Mouse (Mus musculus) cerebellum, adult 18-20 months (tissue): ENCODE results near the gene Med12l.

Source experiments
- DNase-seq, 2 experiments: peaks; one replicate each; pipeline ENCODE4 v3.0.0; 2021

Med12l gene

GRCm38 (mm10) chr3:59005271-59005995 is at the start of gene Med12l:
TSS of gene Med12l (plus strand) at chr3:59005825.
- peak; percentile 87 to 92 for DNase-seq

GRCm38 (mm10) chr3:58961166-58961565 is 44.5 kb upstream of the Med12l start:
- DNase-seq, result no peak

- DNase-seq, result no peak
Measured at GRCm38 (mm10) chr3:58977413-58977812, 28.2 kb upstream of the Med12l start.

GRCm38 (mm10) chr3:58977906-58978622 is 27.6 kb upstream of the Med12l start:
- no peak for DNase-seq

- no peak for DNase-seq
Measured at GRCm38 (mm10) chr3:58980579-58980978, 25.0 kb upstream of the Med12l start.

GRCm38 (mm10) chr3:58982896-58983837 is 22.5 kb upstream of the Med12l start:
- DNase-seq, result peak; percentile 77 to 86

- DNase-seq, result no peak
Measured at GRCm38 (mm10) chr3:58983838-58984598, 21.6 kb upstream of the Med12l start.

- no peak for DNase-seq
Measured at GRCm38 (mm10) chr3:58985816-58986215, 19.8 kb upstream of the Med12l start.

GRCm38 (mm10) chr3:58989374-58989773 is 16.3 kb upstream of the Med12l start:
- DNase-seq, result no peak

GRCm38 (mm10) chr3:58990556-58990955 is 15.1 kb upstream of the Med12l start:
- no peak for DNase-seq

GRCm38 (mm10) chr3:58992122-58992521 is 13.5 kb upstream of the Med12l start:
- DNase-seq, result no peak

GRCm38 (mm10) chr3:58993619-58994018 is 12.0 kb upstream of the Med12l start:
- DNase-seq, result peak; percentile 37 to 61

GRCm38 (mm10) chr3:59003756-59004155 is 1.9 kb upstream of the Med12l start:
- DNase-seq, result no peak

- DNase-seq, result peak; percentile 63 to 76
Measured at GRCm38 (mm10) chr3:59005996-59006730, 538 bp downstream of the Med12l start.

GRCm38 (mm10) chr3:59006731-59007441 is 1.3 kb downstream of the Med12l start:
- DNase-seq, result peak; percentile 75 to 77

GRCm38 (mm10) chr3:59010276-59010675 is 4.7 kb downstream of the Med12l start:
- no peak for DNase-seq

- peak; percentile 36 to 41 for DNase-seq
Measured at GRCm38 (mm10) chr3:59015698-59016412, 10.2 kb downstream of the Med12l start.

GRCm38 (mm10) chr3:59016501-59016900 is 10.9 kb downstream of the Med12l start:
- peak in 1 of 2 experiments; percentile 35 for DNase-seq

- DNase-seq, result peak; percentile 63 to 73
Measured at GRCm38 (mm10) chr3:59021236-59021635, 15.6 kb downstream of the Med12l start.

GRCm38 (mm10) chr3:59022251-59022650 is 16.6 kb downstream of the Med12l start:
- DNase-seq, result no peak
